Mouse (Mus musculus) forebrain, postnatal 0 days (tissue): Measurements from ENCODE around the gene Maml2. TPM values are rescaled to one million over a fixed set of nuclear protein-coding genes. Genes with fewer than 3 reads are reported as not detected.

Experiments
- ATAC-seq: fragments of 200-750 bp; cut with Nextera tagmentation; 2 replicates; pipeline ENCODE4 v1.8.0; 2017; ENCODE audit warnings: mild to moderate bottlenecking, moderate library complexity
- DNase-seq: peaks from one replicate; pipeline ENCODE4 v3.0.0-alpha.2; 2015
- H3K27ac ChIP-seq: fragments of 300-500 bp; sonication (generic); 2 replicates; pipeline ENCODE4 v1.5.1; 2014; ENCODE audit warnings: low read depth, mild to moderate bottlenecking, antibody characterized with exemption, low read length, moderate library complexity, mixed read lengths
- H3K27me3 ChIP-seq: fragments of 300-500 bp; sonication (generic); 2 replicates; pipeline ENCODE4 v1.6.1; 2014; ENCODE audit warnings: mild to moderate bottlenecking, low read length, mixed read lengths; ENCODE audit not compliant: insufficient read depth
- H3K36me3 ChIP-seq: fragments of 300-500 bp; sonication (generic); 2 replicates; pipeline ENCODE4 v1.6.1; 2014; ENCODE audit warnings: mild to moderate bottlenecking, moderate library complexity; ENCODE audit not compliant: insufficient read depth
- H3K4me1 ChIP-seq: fragments of 300-500 bp; sonication (generic); 2 replicates; pipeline ENCODE4 v1.6.1; 2014; ENCODE audit warnings: antibody characterized with exemption; ENCODE audit not compliant: insufficient read depth
- H3K4me2 ChIP-seq: fragments of 300-500 bp; sonication (generic); 2 replicates; pipeline ENCODE4 v1.6.1; 2014; ENCODE audit warnings: low read depth, mild to moderate bottlenecking, moderate library complexity
- H3K4me3 ChIP-seq: fragments of 300-500 bp; sonication (generic); 2 replicates; pipeline ENCODE4 v1.5.1; 2014; ENCODE audit warnings: low read depth, low read length, mixed read lengths
- H3K9ac ChIP-seq: fragments of 300-500 bp; sonication (generic); 2 replicates; pipeline ENCODE4 v1.6.1; 2014; ENCODE audit warnings: mild to moderate bottlenecking
- H3K9me3 ChIP-seq: fragments of 300-500 bp; sonication (generic); 2 replicates; pipeline ENCODE4 v1.6.1; 2016; ENCODE audit warnings: low read length
- CTCF ChIP-seq: sonication (generic); IDR thresholded peaks from 2 replicates; pipeline ENCODE4 v1.5.1; 2016; ENCODE audit warnings: antibody characterized with exemption, control low read depth, low read depth
- WGBS: fragments of 180-500 bp; shearing (Covaris S2); extraction: QIAGEN DNeasy Blood & Tissue Kit; methylation state at CpG from one replicate; pipeline ENCODE4 v1.1.7; 2014; 5-methylcytosine and 5-hydroxymethylcytosine counted together
- polyA plus RNA-seq: library from polyadenylated mRNA; unstranded; fragments of >200 nt; fragmentation: Nextera tagmentation; extraction: Ambion mirVana; gene quantifications from 2 replicates; pipeline ENCODE4 v1.2.1, GENCODE M21; 2015
- total RNA-seq: library from RNA; depleted of rRNA; stranded (reverse); fragments of >200 nt; gene quantifications from 2 replicates; pipeline ENCODE4 v1.2.3, GENCODE M21; 2014

The Maml2 gene
- total and polyA plus RNA-seq, 2 experiments from 2014 or later = 6.4 to 9.5 TPM

GRCm38 (mm10) chr9:13507822-13508188, 210.0 kb downstream of the Maml2 start:
- Histone ChIP-seq H3K4me2 (no peak overlapping the region), H3K9me3 (no peaks in the 10 kb centered on the region), H3K9ac (no peak overlapping the region), H3K27ac (no peak overlapping the region), H3K36me3 (no peaks in the 10 kb centered on the region), H3K4me3 (no peak overlapping the region), H3K4me1 (no peaks in the 10 kb centered on the region), H3K27me3 (no peaks in the 10 kb centered on the region)
- TF ChIP-seq CTCF = no peak
- no peak for ATAC-seq
- 93% methylated on average over 9 of the region's 9 CpGs for WGBS
- DNase-seq = no peak

- H3K4me2 ChIP-seq = no peak overlapping the region
- 81% methylated on average over 6 of the region's 6 CpGs for WGBS
- H3K4me3 ChIP-seq = no peak overlapping the region
- no peak for DNase-seq
- H3K27ac ChIP-seq = no peak overlapping the region
- no peaks in the 10 kb centered on the region for H3K36me3 ChIP-seq
- H3K9ac ChIP-seq = no peak overlapping the region
- ATAC-seq = no peak
- H3K27me3 ChIP-seq = no peaks in the 10 kb centered on the region
- H3K4me1 ChIP-seq = no peaks in the 10 kb centered on the region
- no peaks in the 10 kb centered on the region for H3K9me3 ChIP-seq
- TF ChIP-seq CTCF = no peak
Observed at GRCm38 (mm10) chr9:13509751-13510150, 212.0 kb downstream of the Maml2 start.

DNA sequence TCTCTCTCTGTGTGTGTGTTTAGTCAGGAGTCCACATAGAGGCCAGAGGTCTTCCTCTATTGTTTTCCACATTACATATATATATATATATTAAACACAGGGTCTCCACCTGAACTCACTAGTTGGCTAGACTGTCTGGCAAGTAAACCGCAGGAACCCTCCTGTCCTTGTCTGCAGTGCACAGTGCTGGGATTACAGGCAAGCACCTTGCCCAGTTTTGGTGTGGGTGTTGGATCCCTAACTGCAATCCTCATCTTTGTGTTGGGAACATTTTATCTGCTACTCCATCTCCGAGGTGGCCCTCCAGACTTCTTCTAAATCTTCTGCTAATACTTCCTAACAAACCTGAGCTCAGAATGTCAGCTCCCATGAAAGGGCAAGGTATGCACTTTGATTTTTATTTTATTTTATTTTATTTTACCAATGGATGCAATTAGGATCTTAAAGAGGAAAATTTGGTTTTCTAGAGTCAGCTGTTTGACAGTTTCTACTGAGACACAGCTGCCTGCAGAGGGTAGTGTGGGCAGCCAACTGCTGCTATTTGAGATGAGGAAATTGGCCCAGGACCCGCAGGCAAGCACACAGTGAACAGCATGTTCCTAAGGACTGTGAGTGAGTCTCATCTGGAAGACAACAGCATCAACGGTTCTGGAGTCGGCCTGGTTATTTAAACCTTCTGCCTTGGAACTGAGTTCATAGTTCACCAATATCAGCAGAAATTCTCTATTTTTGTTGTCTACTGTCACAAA, 213.0 kb downstream of the Maml2 start:
- H3K4me2 ChIP-seq = no peak overlapping the region
- H3K36me3 ChIP-seq = no peaks in the 10 kb centered on the region
- no peak overlapping the region for H3K27ac ChIP-seq
- no peaks in the 10 kb centered on the region for H3K27me3 ChIP-seq
- no peak for ATAC-seq
- H3K9ac ChIP-seq = no peak overlapping the region
- no peaks in the 10 kb centered on the region for H3K9me3 ChIP-seq
- WGBS = 76% methylated on average over 5 of the region's 5 CpGs
- TF ChIP-seq CTCF = no peak
- H3K4me3 ChIP-seq = no peak overlapping the region
- DNase-seq = no peak
- H3K4me1 ChIP-seq = no peaks in the 10 kb centered on the region

DNA sequence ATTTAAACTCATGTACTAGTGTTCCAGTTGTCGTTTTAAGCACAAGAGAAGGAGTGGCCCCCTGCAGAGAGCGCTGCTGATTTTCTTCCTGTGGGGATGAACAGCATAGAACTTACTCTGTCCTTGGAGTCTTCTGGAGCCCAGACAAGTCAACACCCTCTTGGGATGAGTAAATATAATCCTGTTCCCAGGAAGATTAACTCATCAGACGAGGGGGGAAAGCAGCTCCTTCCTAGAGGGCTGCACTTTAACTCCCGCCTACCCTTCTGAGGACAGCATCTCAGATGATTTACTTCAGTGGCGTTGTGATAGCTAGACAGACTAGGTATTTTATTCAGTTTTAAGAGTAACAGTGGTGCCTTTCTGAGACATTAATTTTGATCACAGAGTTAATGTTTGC, 215.4 kb downstream of the Maml2 start:
- no peak overlapping the region for H3K4me2 ChIP-seq
- H3K9me3 ChIP-seq = no peaks in the 10 kb centered on the region
- WGBS = 51% methylated on average over 5 of the region's 5 CpGs
- H3K4me1 ChIP-seq = no peaks in the 10 kb centered on the region
- no peak overlapping the region for H3K4me3 ChIP-seq
- ATAC-seq (no peak), DNase-seq (no peak)
- no peaks in the 10 kb centered on the region for H3K36me3 ChIP-seq
- no peak overlapping the region for H3K9ac ChIP-seq
- H3K27me3 ChIP-seq = no peaks in the 10 kb centered on the region
- TF ChIP-seq CTCF = no peak
- no peak overlapping the region for H3K27ac ChIP-seq

GRCm38 (mm10) chr9:13514435-13514834, 216.7 kb downstream of the Maml2 start:
- TF ChIP-seq CTCF = no peak
- Histone ChIP-seq H3K27me3 (no peaks in the 10 kb centered on the region), H3K4me3 (no peak overlapping the region), H3K9me3 (no peaks in the 10 kb centered on the region), H3K4me2 (no peak overlapping the region), H3K4me1 (no peaks in the 10 kb centered on the region), H3K27ac (no peak overlapping the region), H3K9ac (no peak overlapping the region), H3K36me3 (no peaks in the 10 kb centered on the region)
- ATAC-seq (no peak), DNase-seq (no peak)

DNA sequence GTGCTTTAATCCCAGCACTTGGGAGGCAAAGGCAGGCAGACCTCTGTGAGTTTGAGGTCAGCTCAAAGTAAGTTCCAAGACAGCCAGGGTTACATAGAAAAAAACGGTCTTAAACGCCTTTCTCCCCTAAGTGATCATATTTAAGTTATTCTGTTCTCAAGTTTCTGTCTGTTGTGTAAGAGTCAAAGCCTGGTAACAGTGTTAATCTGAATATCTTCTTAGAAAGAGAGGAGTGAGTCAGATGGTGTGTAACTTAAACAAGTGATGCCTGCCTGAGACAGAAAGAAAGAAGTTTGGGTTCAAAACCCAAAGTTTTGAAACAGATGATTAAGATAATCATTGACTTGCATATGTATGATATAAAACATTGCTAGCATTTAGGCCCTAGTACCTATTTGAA, 218.2 kb downstream of the Maml2 start:
- Histone ChIP-seq H3K9me3 (no peaks in the 10 kb centered on the region), H3K4me2 (no peak overlapping the region), H3K4me1 (no peaks in the 10 kb centered on the region), H3K27me3 (no peaks in the 10 kb centered on the region), H3K4me3 (no peak overlapping the region), H3K36me3 (no peaks in the 10 kb centered on the region), H3K27ac (no peak overlapping the region), H3K9ac (no peak overlapping the region)
- DNase-seq = no peak
- ATAC-seq = no peak
- WGBS = 85% methylated on average over 2 of the region's 2 CpGs
- no peak for TF ChIP-seq CTCF

GRCm38 (mm10) chr9:13518031-13518430, 220.3 kb downstream of the Maml2 start:
- no peak overlapping the region for H3K9ac ChIP-seq
- no peak overlapping the region for H3K27ac ChIP-seq
- H3K4me2 ChIP-seq = no peak overlapping the region
- no peak for TF ChIP-seq CTCF
- DNase-seq = no peak
- no peaks in the 10 kb centered on the region for H3K4me1 ChIP-seq
- no peak for ATAC-seq
- no peaks in the 10 kb centered on the region for H3K36me3 ChIP-seq
- no peak overlapping the region for H3K4me3 ChIP-seq
- no peaks in the 10 kb centered on the region for H3K9me3 ChIP-seq
- 80% methylated on average over 2 of the region's 2 CpGs for WGBS
- H3K27me3 ChIP-seq = no peaks in the 10 kb centered on the region
